Mouse (Mus musculus): ENCODE measurements at regions not wholly inside any gene's neighbourhood (a gene's known extent, or its start where the extent isn't known, plus 50 kb on each side); places are given as distances from the start of the nearest gene placed in this dataset.

- Histone ChIP-seq H3K9ac (ENCODE audit: insufficient read depth, low read depth) (no peak overlapping the region), H3K27me3 (replicated peaks) (no peaks in the 10 kb centered on the region), H3K4me2 (ENCODE audit: insufficient read depth, low read depth, poor library complexity, severe bottlenecking) (no peak overlapping the region), H3K4me1 (ENCODE audit: control insufficient read depth in 1 of 2, insufficient read depth in 2 of 2) (peaks cover 22 to 44% of the 10 kb centered on the region in 2 experiments), H3K4me3 (replicated peaks in 1 of 3; ENCODE audit: low read depth in 2 of 3, low read length in 2 of 3, poor library complexity in 1 of 3) (no peak overlapping the region), H3K36me3 (replicated peaks in 1 of 2; ENCODE audit: control insufficient read depth in 1 of 2, insufficient read depth in 1 of 2, low read length in 1 of 2) (no peaks in the 10 kb centered on the region), H3K79me2 (replicated peaks; ENCODE audit: control insufficient read depth, extremely low read depth, insufficient read depth, poor library complexity, severe bottlenecking) (no peaks in the 10 kb centered on the region), H3K9me3 (replicated peaks; ENCODE audit: low read length) (no peaks in the 10 kb centered on the region), H3K27ac (ENCODE audit: insufficient read depth, low read depth) (no peak overlapping the region)
- dilution Hi-C loops (cut with MboI; ENCODE audit: extremely low pct_ligation_motif_present, extremely low pct_unique_long_range_greater_than_20kb, low sequenced_read_pairs) (no loop called here), in situ Hi-C loops (cut with MboI; ENCODE audit: low pct_ligation_motif_present, low pct_unique_long_range_greater_than_20kb, low sequenced_read_pairs) (no loop called here)
- TF ChIP-seq TCF12 (IDR thresholded peaks at IDR 0.05; ENCODE audit: low read depth, low read length): no peak
- TF ChIP-seq UBTF (IDR thresholded peaks at IDR 0.05; ENCODE audit: low read depth, low read length): no peak
- TF ChIP-seq GABPA (IDR thresholded peaks at IDR 0.05; ENCODE audit: insufficient replicate concordance, low read depth, low read length): no peak
- TF ChIP-seq MEF2A (IDR thresholded peaks at IDR 0.05; ENCODE audit: borderline replicate concordance, low read depth, low read length): no peak
- TF ChIP-seq ZNF384 (IDR thresholded peaks at IDR 0.05; ENCODE audit: low read depth, low read length): no peak
- no peak for TF ChIP-seq ETS1 (conservative IDR thresholded peaks at IDR 0.05; ENCODE audit: low read depth, low read length)
- no peak for TF ChIP-seq E2F4 (IDR thresholded peaks at IDR 0.05; ENCODE audit: insufficient replicate concordance, low read depth, low read length)
- no peak for TF ChIP-seq CHD1 (IDR thresholded peaks at IDR 0.05; ENCODE audit: low read depth, low read length)
- TF ChIP-seq NELFE (IDR thresholded peaks at IDR 0.05; ENCODE audit: low read depth, low read length): no peak
- no peak for TF ChIP-seq RCOR1 (conservative IDR thresholded peaks at IDR 0.05; ENCODE audit: low read depth, low read length)
- no peak for TF ChIP-seq MXI1 (IDR thresholded peaks at IDR 0.05; ENCODE audit: low read depth, low read length)
- no peak for TF ChIP-seq ZKSCAN1 (IDR thresholded peaks at IDR 0.05; ENCODE audit: borderline replicate concordance, low read depth, low read length)
- TF ChIP-seq HCFC1 (IDR thresholded peaks at IDR 0.05; ENCODE audit: low read depth, low read length): no peak
- no peak for TF ChIP-seq POLR2AphosphoS2 (IDR thresholded peaks at IDR 0.05; ENCODE audit: low read depth, low read length)
- TF ChIP-seq BHLHE40 (IDR thresholded peaks at IDR 0.05; ENCODE audit: low read depth, low read length): no peak
- no peak for TF ChIP-seq PAX5 (IDR thresholded peaks at IDR 0.05; ENCODE audit: low read length)
- TF ChIP-seq POLR2A (IDR thresholded peaks at IDR 0.05; ENCODE audit: low read depth, low read length): no peak
- DNase-seq (ENCODE audit: extremely low read depth): peak; percentile 21
Observed at GRCm38 (mm10) chr16:29844706-29845596, 219.2 kb upstream of the Hes1 start.

DNA sequence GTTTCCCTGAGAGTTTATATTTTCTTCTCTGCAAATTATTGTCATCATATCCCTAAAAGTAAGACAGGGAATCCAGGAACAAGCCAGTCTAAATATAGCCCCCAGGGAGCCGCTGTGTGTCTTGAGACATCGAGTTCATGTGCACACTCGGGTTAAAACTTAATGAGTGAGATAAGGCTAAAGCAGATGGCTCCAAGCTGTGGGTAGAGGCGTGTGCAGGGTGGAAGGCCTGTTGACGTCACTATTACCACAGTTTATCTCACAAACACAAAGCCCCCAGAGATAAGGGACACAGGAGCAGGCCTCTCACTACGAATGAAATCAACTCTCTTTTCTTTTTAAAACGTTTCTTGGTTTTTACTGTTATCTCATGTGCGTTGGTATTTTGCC, 218.6 kb upstream of the Hes1 start:
- H3K79me2 ChIP-seq (replicated peaks; ENCODE audit: control insufficient read depth, extremely low read depth, insufficient read depth, poor library complexity, severe bottlenecking): no peaks in the 10 kb centered on the region
- peaks cover 22 to 44% of the 10 kb centered on the region in 2 experiments for H3K4me1 ChIP-seq (ENCODE audit: control insufficient read depth in 1 of 2, insufficient read depth in 2 of 2)
- dilution Hi-C loops (cut with MboI; ENCODE audit: extremely low pct_ligation_motif_present, extremely low pct_unique_long_range_greater_than_20kb, low sequenced_read_pairs): no loop called here
- H3K9me3 ChIP-seq (replicated peaks; ENCODE audit: low read length): no peaks in the 10 kb centered on the region
- DNase-seq (ENCODE audit: extremely low read depth): no peak
- no peak overlapping the region for H3K4me2 ChIP-seq (ENCODE audit: insufficient read depth, low read depth, poor library complexity, severe bottlenecking)
- in situ Hi-C loops (cut with MboI; ENCODE audit: low pct_ligation_motif_present, low pct_unique_long_range_greater_than_20kb, low sequenced_read_pairs): no loop called here
- no peaks in the 10 kb centered on the region for H3K27me3 ChIP-seq (replicated peaks)
- H3K9ac ChIP-seq (ENCODE audit: insufficient read depth, low read depth): no peak overlapping the region
- TF ChIP-seq E2F4 (IDR thresholded peaks at IDR 0.05; ENCODE audit: insufficient replicate concordance, low read depth, low read length) (no peak), NRF1 (IDR thresholded peaks at IDR 0.05; ENCODE audit: low read depth, low read length) (no peak), USF2 (conservative IDR thresholded peaks at IDR 0.05; ENCODE audit: low read depth, low read length) (no peak), MAZ (IDR thresholded peaks at IDR 0.05; ENCODE audit: low read depth, low read length) (no peak), PAX5 (IDR thresholded peaks at IDR 0.05; ENCODE audit: low read length) (no peak), CTCF (conservative IDR thresholded peaks at IDR 0.05 in 1 of 2, IDR thresholded peaks at IDR 0.05 in 1 of 2; ENCODE audit: low read depth in 2 of 2, low read length in 2 of 2) (no peak), JUND (conservative IDR thresholded peaks at IDR 0.05; ENCODE audit: low read depth, low read length) (no peak), MYC (IDR thresholded peaks at IDR 0.05; ENCODE audit: low read depth, low read length) (no peak), RAD21 (IDR thresholded peaks at IDR 0.05; ENCODE audit: low read depth, low read length) (no peak), EP300 (IDR thresholded peaks at IDR 0.05; ENCODE audit: low read length) (no peak), CHD1 (IDR thresholded peaks at IDR 0.05; ENCODE audit: low read depth, low read length) (no peak), ETS1 (conservative IDR thresholded peaks at IDR 0.05; ENCODE audit: low read depth, low read length) (no peak), CHD2 (IDR thresholded peaks at IDR 0.05; ENCODE audit: low read length) (no peak), MEF2A (IDR thresholded peaks at IDR 0.05; ENCODE audit: borderline replicate concordance, low read depth, low read length) (no peak)
- H3K4me3 ChIP-seq (replicated peaks in 1 of 3; ENCODE audit: low read depth in 2 of 3, low read length in 2 of 3, poor library complexity in 1 of 3): no peak overlapping the region
- H3K27ac ChIP-seq (ENCODE audit: insufficient read depth, low read depth): no peak overlapping the region
- no peaks in the 10 kb centered on the region for H3K36me3 ChIP-seq (replicated peaks in 1 of 2; ENCODE audit: control insufficient read depth in 1 of 2, insufficient read depth in 1 of 2, low read length in 1 of 2)

All from CH12.LX (cell line).